Mouse (Mus musculus): Measurements from ENCODE around the gene Ube2h. TPM values are rescaled to one million over a fixed set of nuclear protein-coding genes. Genes with fewer than 3 reads are reported as not detected.

Ube2h gene
- 29.6 and 34.2 TPM in 2 replicates for polyA plus RNA-seq (2016; fragmentation: Nextera tagmentation; extraction: Ambion mirVana)

DNA sequence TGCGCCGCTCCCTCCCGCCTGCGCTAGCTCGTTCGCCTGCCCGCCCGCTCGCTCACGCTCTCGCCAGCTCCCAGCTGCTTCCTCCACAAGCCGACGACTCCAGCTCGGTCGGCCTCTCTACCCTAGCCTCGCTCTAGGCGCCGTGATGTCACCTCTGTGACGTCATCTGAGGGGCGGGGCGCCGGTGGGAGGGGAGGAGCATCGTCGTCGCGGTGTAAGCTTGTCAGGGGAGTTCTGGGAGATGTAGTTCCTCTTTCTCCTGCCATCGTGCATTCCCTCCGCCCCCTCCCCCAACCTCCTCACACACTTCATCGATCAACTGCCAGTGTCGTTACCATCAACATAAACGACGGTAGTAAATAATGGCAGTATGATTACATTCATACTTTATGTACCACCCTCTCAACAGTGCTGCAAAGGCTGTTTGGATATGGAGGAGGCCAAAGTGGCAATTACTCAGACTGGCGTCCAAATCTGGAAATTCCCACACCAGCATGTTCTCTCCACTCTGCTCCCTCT lies at the start of gene Ube2h:
Ube2h (minus strand) TSS at position 141 of the 519 bp plus-strand sequence.
- peak; percentile 100 for DNase-seq (ENCODE audit: low spot score)
- H3K4me1 ChIP-seq (replicated peaks) = peaks cover 56% of the 10 kb centered on the region
- WGBS = under 1% methylated on average over 33 of the region's 33 CpGs

DNA sequence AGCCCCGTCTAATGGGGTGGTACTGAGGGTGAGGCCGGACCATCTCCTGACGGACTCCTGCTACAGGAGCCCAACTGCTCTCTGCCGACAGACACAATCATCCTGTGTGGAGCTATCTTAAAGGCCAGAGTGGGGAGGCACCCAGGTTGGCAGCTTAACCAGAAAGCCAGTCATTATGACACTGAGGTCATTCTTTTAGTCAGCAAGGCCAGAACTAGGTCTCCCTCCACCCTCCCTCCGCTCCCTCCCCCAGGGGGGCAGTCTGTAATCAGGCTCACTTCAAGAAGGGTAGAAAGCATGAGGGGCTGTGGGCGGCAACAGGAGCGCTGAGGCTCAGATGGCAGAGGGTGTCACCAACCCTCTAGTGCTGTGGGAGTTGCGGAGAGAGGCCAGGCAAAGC lies 49.3 kb upstream of the Ube2h start:
- peaks cover 10% of the 10 kb centered on the region for H3K4me1 ChIP-seq (replicated peaks)
- DNase-seq (ENCODE audit: low spot score) = no peak
- 75% methylated on average over 8 of the region's 8 CpGs for WGBS
- H3K9me3 ChIP-seq = no peaks in the 10 kb centered on the region
- no peaks in the 10 kb centered on the region for H3K27me3 ChIP-seq (ENCODE audit: insufficient read depth, poor library complexity, severe bottlenecking)
- H3K36me3 ChIP-seq = no peaks in the 10 kb centered on the region
- no peak overlapping the region for H3K4me3 ChIP-seq
- H3K27ac ChIP-seq = no peak overlapping the region

More for the DNA sequence above, at the start of gene Ube2h:
- Histone ChIP-seq H3K27ac (peak within 1 kb of the TSS; percentile 94), H3K4me3 (peak within 1 kb of the TSS; percentile 91), H3K27me3 (ENCODE audit: insufficient read depth, poor library complexity, severe bottlenecking) (no peaks in the 10 kb centered on the region), H3K36me3 (no peaks in the 10 kb centered on the region), H3K9me3 (no peaks in the 10 kb centered on the region)

DNA sequence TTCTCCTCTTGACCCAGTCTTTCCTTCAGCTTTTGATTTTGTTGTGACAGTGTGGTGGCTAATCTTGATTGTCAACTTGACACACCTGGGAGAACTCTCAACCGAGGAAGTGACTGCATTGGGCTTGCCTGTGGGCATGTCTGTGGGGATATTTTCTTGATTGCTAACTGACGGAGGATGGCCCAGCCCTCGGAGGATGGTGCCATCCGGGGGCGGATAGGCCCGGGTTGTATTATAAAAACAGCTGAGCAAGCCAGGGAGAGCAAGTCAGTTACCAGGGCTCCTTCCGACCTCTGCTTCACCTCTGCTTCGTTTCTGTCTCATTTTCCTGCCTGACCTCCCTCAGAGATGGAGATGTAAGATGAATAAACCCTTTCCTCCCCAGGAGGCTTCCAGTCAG lies 48.4 kb upstream of the Ube2h start:
- H3K27me3 ChIP-seq (ENCODE audit: insufficient read depth, poor library complexity, severe bottlenecking) = no peaks in the 10 kb centered on the region
- H3K4me3 ChIP-seq = no peak overlapping the region
- 57% methylated on average over 8 of the region's 8 CpGs for WGBS
- H3K27ac ChIP-seq = no peak overlapping the region
- no peaks in the 10 kb centered on the region for H3K36me3 ChIP-seq
- no peak for DNase-seq (ENCODE audit: low spot score)
- no peaks in the 10 kb centered on the region for H3K9me3 ChIP-seq
- peaks cover 10% of the 10 kb centered on the region for H3K4me1 ChIP-seq (replicated peaks)

DNA sequence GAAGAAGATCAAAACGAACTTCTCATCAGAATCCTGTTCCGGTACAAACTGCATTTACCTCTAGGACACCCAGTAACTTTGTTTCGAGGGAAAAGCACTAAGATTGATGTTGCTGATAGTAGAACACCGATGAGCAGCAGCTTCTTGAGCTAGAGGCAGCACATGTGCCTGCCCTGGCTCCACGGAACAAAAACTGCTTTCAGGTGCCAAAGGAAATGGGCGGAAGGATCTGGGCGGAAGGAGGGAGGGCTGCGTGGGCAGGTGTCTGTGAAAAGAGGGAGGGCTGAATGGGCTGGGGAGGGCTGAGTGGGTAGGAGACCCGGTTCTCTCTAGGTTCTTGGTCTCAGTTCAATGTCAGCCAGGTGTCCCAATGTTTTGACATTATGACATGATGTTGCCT lies 47.0 kb upstream of the Ube2h start:
- WGBS = 84% methylated on average over 9 of the region's 9 CpGs
- no peaks in the 10 kb centered on the region for H3K9me3 ChIP-seq
- no peak overlapping the region for H3K27ac ChIP-seq
- H3K27me3 ChIP-seq (ENCODE audit: insufficient read depth, poor library complexity, severe bottlenecking) = no peaks in the 10 kb centered on the region
- H3K36me3 ChIP-seq = no peaks in the 10 kb centered on the region
- no peak for DNase-seq (ENCODE audit: low spot score)
- no peak overlapping the region for H3K4me3 ChIP-seq
- peaks cover 10% of the 10 kb centered on the region for H3K4me1 ChIP-seq (replicated peaks)

DNA sequence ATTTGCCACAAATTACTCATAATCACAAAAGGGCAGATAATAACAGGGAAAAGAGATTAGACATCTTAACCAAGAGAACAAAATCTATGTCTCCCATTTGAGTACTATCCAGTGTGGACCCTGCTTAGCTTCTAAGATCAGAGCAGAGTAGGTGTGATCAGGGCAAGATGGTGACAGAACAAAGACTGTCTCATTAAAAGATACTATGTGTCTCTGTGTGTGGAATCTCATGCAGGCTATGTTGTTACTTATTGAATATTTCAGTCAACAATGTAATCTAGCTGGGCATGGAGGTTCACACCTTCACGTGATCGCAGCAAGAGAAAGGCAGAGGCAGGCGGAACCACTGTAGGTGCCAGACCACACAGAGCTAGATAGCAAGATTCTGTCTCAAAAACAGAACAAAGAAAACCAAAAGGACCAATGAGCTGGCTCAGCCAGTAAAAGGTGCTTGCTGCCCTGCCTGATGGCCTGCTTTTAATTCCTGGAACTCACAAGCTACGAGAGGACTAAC lies 43.0 kb upstream of the Ube2h start:
- no peak overlapping the region for H3K27ac ChIP-seq
- no peak overlapping the region for H3K4me3 ChIP-seq
- no peaks in the 10 kb centered on the region for H3K36me3 ChIP-seq
- 90% methylated on average over 4 of the region's 4 CpGs for WGBS
- H3K9me3 ChIP-seq = no peaks in the 10 kb centered on the region
- no peaks in the 10 kb centered on the region; the same call in 1 of the 2 replicates for H3K4me1 ChIP-seq (replicated peaks)
- DNase-seq (ENCODE audit: low spot score) = no peak
- H3K27me3 ChIP-seq (ENCODE audit: insufficient read depth, poor library complexity, severe bottlenecking) = no peaks in the 10 kb centered on the region

DNA sequence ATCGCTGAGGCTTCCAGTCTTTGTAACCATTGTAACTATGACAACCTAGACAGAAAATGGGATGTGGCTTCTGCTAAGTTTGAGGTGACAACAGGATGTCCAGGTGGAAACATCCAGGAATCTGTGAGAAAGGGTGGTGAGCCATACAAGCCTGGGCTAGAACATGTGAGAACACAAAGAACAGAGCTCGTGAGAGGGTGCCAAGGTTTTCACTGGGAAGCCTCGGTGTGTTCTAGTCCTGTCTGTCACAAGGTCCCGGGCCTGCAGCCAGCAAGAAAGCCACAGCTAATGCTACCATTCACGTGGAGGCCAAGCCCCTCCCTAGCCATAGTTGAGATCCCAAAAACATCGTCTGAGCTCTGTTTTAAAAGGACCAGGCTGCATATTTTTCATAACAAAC lies 42.4 kb upstream of the Ube2h start:
- H3K36me3 ChIP-seq = no peaks in the 10 kb centered on the region
- no peak overlapping the region for H3K27ac ChIP-seq
- no peaks in the 10 kb centered on the region for H3K27me3 ChIP-seq (ENCODE audit: insufficient read depth, poor library complexity, severe bottlenecking)
- H3K4me3 ChIP-seq = no peak overlapping the region
- no peaks in the 10 kb centered on the region for H3K9me3 ChIP-seq
- WGBS = 83% methylated on average over 6 of the region's 6 CpGs
- no peak for DNase-seq (ENCODE audit: low spot score)
- no peaks in the 10 kb centered on the region; the same call in 1 of the 2 replicates for H3K4me1 ChIP-seq (replicated peaks)

DNA sequence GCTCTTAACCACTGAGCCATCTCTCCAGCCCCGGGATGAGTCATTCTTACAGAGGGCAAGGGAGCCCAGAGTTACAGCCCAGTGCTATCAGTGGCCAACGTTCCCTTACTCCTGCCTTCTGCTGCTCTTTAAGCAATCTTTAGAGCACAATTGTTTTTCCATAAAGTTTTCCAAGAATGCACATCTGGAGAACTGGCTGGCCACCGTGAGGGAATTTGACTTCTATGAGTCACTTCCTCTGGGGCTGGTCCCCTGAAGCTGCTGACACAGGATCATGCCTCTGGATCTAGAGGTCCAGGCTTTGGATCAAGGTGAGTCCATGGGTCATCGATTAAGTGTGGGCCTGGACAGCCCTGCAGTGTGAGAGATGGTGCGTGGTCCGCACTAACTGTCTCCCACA lies 39.7 kb upstream of the Ube2h start:
- 84% methylated on average over 6 of the region's 6 CpGs for WGBS

DNA sequence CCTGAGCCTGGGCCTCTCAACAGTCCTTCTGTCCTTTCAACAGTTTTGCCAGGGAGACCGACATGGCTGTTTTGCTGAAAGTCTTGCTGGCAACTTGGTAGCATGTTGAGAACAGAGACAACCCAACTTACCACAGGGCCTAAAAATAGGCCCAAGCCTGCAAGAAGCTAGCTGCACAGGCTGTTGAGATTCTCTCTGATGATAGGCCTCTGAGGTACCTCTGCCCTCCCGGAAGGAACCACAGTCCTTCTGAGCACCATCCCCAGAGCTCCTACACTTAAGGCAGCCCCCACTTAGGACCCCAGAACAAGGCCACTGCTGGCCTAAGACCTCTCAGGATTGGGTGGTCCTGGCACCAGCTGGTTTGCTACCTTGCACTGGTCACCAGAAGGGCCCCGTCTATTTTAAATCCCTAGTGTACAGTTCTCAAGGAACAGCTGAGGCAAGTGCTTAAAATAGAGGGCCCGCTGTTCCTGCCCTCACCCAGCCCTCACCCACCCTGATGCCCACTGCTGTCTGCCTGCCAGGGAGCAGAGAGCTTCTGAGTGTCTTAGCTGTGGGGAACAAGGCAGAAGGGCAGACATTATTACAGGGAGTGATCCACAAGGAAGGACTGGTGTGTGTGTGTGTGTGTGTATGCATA lies 36.0 kb upstream of the Ube2h start:
- no peak overlapping the region; the same call in 1 of the 2 replicates for H3K27ac ChIP-seq
- H3K4me1 ChIP-seq (replicated peaks) = no peaks in the 10 kb centered on the region; the same call in 1 of the 2 replicates
- no peaks in the 10 kb centered on the region for H3K9me3 ChIP-seq
- no peaks in the 10 kb centered on the region for H3K27me3 ChIP-seq (ENCODE audit: insufficient read depth, poor library complexity, severe bottlenecking)
- WGBS = 85% methylated on average over 4 of the region's 4 CpGs
- DNase-seq (ENCODE audit: low spot score) = no peak
- H3K4me3 ChIP-seq = no peak overlapping the region
- H3K36me3 ChIP-seq = no peaks in the 10 kb centered on the region

More for the DNA sequence above, 39.7 kb upstream of the Ube2h start:
- H3K36me3 ChIP-seq = no peaks in the 10 kb centered on the region
- H3K27me3 ChIP-seq (ENCODE audit: insufficient read depth, poor library complexity, severe bottlenecking) = no peaks in the 10 kb centered on the region
- H3K4me3 ChIP-seq = no peak overlapping the region
- no peaks in the 10 kb centered on the region for H3K9me3 ChIP-seq
- DNase-seq (ENCODE audit: low spot score) = no peak
- no peaks in the 10 kb centered on the region; the same call in 1 of the 2 replicates for H3K4me1 ChIP-seq (replicated peaks)
- no peak overlapping the region for H3K27ac ChIP-seq

DNA sequence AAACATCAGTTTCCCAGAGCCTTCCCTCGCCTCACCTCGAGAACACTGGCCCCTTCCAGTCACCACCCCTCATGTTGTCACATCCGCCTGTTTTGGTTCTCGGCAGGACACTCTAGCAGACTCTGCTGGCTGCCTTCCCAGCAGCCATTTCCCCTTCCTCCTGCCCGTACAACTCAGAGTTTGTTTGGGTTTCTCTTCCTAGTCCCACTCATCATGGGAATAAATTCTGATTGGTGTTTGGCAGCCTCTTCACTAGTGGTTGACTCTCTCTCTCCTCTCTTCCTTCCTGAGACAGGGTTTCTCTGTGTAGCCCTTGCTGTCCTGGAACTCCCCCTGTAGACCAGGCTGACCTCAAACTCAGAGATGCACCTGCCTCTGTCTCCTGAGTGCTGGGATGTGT lies 32.6 kb upstream of the Ube2h start:
- Histone ChIP-seq H3K27ac (no peak overlapping the region), H3K36me3 (no peaks in the 10 kb centered on the region), H3K9me3 (no peaks in the 10 kb centered on the region), H3K4me1 (replicated peaks) (peaks cover 5% of the 10 kb centered on the region; the same call in 1 of the 2 replicates), H3K4me3 (no peak overlapping the region), H3K27me3 (ENCODE audit: insufficient read depth, poor library complexity, severe bottlenecking) (no peaks in the 10 kb centered on the region)
- WGBS = 46% methylated on average over 5 of the region's 5 CpGs
- DNase-seq (ENCODE audit: low spot score) = no peak

DNA sequence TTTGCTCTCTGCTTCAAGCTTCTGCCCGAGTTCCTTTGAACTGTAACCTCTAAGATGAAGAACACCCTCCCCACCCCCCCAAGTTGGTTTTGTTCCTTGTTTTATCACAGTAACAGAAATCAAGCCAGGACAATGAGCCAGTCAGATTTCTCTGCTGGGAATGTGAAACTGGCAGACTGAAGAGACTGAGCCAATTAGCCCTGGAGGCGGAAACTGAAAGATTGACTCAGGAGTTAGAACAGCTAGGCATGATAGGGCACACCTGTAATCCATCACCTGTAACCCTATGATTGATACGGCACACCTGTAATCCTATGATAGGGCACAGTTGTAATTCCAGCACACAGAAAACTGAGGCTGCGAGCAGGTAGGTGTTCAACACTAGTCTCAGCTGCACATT lies 27.9 kb upstream of the Ube2h start:
- DNase-seq (ENCODE audit: low spot score) = no peak
- H3K4me3 ChIP-seq = no peak overlapping the region
- no peaks in the 10 kb centered on the region for H3K36me3 ChIP-seq
- no peak overlapping the region for H3K27ac ChIP-seq
- peaks cover 5% of the 10 kb centered on the region; the same call in 1 of the 2 replicates for H3K4me1 ChIP-seq (replicated peaks)
- no peaks in the 10 kb centered on the region for H3K27me3 ChIP-seq (ENCODE audit: insufficient read depth, poor library complexity, severe bottlenecking)
- WGBS = 76% methylated on average over 4 of the region's 4 CpGs
- no peaks in the 10 kb centered on the region for H3K9me3 ChIP-seq

DNA sequence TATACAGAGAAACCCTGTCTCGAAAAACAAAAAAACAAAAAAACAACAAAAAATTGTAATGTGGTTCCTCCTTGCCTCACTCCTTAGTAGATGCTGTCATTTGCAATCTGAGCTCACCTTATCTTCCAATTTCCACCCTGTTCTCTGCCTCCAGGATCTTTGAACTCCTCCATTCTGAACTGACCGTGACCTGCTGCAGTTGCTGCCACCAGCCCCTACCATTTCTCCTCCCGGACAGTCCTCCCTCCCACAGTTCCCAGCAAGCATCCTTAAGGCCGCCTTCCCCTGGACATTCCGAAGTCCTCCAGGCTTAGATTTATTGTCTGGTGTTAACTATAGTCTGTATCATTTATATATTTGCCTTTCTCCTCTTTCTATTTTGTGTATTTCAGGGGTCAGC lies 26.4 kb upstream of the Ube2h start:
- DNase-seq (ENCODE audit: low spot score) = no peak
- no peak overlapping the region for H3K4me3 ChIP-seq
- H3K9me3 ChIP-seq = no peaks in the 10 kb centered on the region
- H3K4me1 ChIP-seq (replicated peaks) = peaks cover 5% of the 10 kb centered on the region; the same call in 1 of the 2 replicates
- H3K27me3 ChIP-seq (ENCODE audit: insufficient read depth, poor library complexity, severe bottlenecking) = no peaks in the 10 kb centered on the region
- no peaks in the 10 kb centered on the region for H3K36me3 ChIP-seq
- H3K27ac ChIP-seq = no peak overlapping the region
- 82% methylated on average over 5 of the region's 5 CpGs for WGBS

DNA sequence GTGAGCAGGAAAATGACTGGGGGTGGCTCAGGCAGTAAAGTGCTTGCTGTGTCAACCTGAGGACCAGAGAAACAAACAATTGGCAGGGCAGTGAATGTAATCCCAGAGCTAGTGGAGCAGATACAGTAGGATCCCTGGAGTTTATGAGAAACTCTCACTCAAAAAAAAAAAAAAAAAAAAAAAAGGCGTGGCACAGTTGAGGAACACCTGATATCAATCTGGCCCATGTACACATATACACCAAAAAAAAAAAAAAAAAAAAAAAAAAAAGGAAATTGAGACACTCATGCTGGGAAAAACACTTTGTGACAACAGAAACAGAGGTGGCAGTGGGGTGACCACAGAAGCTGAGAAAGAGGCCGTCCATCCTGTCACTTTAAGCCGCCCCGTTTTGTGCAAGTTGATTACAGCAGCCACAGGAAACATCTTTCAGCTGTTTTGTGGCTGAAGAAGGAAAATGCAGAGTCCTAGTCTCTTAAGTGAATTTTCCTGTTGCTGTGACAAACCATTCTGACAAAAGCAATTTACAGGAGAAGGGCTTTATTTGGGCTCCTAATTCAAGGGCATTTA lies 21.7 kb upstream of the Ube2h start:
- Histone ChIP-seq H3K4me3 (no peak overlapping the region), H3K27ac (no peak overlapping the region), H3K9me3 (no peaks in the 10 kb centered on the region), H3K36me3 (no peaks in the 10 kb centered on the region), H3K4me1 (replicated peaks) (no peaks in the 10 kb centered on the region), H3K27me3 (ENCODE audit: insufficient read depth, poor library complexity, severe bottlenecking) (no peaks in the 10 kb centered on the region)
- DNase-seq (ENCODE audit: low spot score) = no peak
- 74% methylated on average over 3 of the region's 4 CpGs for WGBS

DNA sequence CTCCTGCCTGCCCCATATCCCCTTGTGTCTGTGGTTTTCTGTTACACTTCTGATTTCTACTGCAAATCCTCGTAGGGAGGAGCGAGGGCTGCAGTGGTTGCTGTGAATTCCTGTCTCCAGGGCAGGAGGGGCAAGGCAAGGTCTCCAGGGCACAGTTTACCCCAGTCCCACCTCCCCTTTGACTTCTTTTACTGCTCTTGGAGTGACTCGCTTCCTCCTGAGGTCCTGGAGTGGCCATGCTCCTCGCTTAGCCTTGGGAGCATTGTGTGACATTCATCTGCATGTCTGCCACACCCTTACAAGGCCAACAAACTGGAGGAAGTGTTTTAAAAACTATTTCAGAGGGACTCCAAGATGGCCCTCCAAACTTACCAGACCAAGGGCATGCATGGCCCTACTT lies 16.7 kb upstream of the Ube2h start:
- no peak for DNase-seq (ENCODE audit: low spot score)
- no peaks in the 10 kb centered on the region for H3K9me3 ChIP-seq
- no peak overlapping the region for H3K27ac ChIP-seq
- 50% methylated on average over 4 of the region's 4 CpGs for WGBS
- no peaks in the 10 kb centered on the region for H3K4me1 ChIP-seq (replicated peaks)
- no peaks in the 10 kb centered on the region for H3K27me3 ChIP-seq (ENCODE audit: insufficient read depth, poor library complexity, severe bottlenecking)
- no peaks in the 10 kb centered on the region for H3K36me3 ChIP-seq
- H3K4me3 ChIP-seq = no peak overlapping the region
